Mouse (Mus musculus) thymus, adult 18-20 months (tissue): ENCODE data around the gene Kcnn1.

Experiments used
- DNase-seq, 2 experiments: peaks; one replicate each; pipeline ENCODE4 v3.0.0; 2022; ENCODE audit warnings: mixed read lengths in 2 of 2

Kcnn1 gene

DNA sequence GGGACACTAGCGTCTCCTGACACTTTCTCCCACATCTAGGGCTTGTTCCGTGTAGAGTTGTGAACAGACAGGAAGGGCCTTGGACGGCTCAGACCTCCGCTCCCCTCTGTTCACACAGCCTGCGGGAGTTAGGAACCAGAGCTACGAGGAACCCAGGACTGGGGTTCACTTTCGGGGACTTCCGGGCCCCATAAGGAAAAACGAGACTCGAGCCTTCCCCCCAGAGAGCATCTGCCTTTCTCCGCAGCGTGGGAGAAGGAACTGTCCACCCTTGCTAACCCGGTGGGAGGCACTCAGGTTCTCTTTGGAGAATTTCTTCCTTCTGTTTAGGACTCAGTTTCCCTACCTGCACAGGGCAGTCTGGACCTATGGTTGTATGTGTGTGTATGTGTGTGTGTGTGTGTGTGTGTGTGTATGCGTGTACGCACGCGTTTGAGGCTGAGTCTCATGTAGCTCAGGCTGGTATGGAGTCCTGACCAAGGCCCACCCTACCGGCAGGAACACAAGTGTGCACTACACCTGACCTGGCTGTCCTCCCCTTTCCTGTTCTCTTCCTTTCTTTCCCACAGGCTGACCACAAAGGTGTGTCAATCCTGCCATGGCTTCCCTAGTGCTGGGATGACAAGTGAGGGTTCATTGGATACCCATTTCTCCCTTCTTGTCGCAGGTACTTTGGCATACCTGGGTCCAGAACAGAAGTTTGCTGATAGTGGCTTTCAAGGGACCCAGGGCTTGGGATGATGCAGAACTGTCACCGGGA lies 30.0 kb upstream of the Kcnn1 start:
- no peak for DNase-seq

DNA sequence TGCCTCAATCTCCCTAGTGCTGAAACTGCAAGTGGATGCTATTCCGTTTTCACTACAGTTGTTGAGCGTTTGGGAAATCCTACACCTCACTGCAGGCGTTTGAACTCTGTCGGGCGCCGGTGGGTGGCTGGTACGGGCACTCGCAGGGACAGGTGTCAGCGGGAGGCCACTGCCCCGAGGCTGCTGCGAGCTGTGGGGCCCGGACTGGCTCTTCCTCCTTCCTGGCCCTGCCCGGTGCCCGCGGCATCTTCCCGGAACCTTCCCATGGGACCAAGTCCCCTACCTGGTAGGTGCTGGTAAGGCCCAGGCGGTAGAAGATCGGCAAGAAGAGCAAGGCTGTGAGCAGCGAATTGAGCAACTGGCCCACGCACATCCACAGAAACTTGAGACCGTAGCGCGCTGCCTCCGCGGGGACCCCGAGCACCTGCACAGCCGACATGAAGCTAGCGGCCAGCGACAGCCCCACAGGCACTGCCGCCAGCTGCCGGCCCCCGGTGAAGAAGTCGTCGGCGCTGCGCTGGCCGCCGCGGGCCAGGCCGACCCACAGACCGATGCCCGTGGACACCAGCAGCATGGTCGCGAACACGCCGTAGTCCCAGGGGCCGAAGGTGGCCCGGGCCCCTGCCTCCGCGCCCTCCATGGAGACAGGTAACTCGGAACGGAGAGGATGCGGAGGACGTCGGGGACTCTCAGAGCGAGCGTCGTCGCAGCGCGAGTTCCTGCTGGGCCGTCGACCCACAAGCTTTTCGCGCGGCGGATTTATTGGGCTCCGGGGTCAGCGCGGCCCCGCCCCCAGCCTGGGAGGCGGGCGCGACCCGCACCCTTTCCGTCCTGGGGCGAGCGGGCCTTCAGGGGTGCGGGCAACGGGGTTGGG lies 29.2 kb upstream of the Kcnn1 start, which contains the start of gene Slc5a5:
Gene Slc5a5, minus strand, starts transcription at position 736 of the 874 bp plus-strand sequence.
- no peak for DNase-seq

DNA sequence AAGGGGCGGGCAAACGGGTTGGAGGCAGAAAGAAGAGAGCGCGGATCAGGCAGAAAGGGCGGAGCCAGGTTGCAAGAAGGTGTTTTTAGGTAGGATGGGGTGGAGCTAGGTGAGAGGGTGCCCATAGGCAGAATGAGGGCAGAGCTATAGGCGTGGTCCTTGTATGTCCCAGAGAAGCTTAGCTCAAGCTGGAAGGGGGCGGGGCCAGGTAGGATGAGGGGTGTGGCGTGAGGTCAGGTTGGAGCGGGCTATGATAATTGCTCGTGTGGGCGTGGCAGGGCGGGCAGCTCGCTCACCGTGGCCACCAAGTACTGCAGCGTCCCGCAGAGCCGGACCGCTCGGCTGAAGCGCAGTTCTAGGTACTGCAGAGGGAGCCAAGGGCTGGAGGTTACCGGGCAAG lies 28.3 kb upstream of the Kcnn1 start:
- no peak for DNase-seq

DNA sequence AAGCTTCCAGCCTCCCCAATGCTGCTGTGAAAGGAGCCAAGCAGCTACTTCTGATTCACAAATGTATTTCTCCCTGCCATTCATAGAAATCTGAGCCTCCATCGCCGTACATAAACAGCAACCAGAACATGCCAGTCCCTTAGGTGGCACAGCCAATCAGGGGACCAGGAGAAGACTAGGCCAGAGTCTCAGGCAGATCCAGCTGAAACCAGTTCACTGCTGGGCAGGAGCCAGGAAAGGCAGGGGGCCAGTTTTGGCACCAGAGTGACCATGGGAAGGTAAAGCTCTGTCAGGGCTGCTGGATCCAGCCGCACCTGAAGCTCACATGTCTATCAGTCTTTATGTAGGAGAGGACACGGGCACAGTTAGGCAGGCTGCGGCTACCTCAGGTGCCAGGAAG lies 27.6 kb upstream of the Kcnn1 start:
- no peak for DNase-seq

DNA sequence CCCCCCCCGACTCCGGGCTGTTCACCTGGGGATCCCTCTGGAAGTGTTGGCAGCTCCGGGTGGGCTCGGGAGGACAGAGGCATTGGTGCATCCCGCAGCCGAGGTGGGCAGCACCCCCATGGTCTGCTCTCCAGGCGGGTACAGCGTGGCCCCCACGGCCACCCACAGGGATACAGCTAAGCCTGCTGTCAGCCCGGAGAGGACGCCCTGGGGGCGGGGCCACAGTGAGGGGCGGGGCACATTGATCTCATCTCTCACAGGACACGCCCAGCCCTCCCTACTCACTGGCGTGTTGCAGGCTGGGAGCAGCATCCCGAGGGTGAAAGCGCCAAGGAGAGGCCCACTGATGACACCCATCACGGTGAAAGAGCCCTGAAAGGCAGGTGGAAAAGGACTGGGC lies 24.6 kb upstream of the Kcnn1 start:
- DNase-seq, result no peak

DNA sequence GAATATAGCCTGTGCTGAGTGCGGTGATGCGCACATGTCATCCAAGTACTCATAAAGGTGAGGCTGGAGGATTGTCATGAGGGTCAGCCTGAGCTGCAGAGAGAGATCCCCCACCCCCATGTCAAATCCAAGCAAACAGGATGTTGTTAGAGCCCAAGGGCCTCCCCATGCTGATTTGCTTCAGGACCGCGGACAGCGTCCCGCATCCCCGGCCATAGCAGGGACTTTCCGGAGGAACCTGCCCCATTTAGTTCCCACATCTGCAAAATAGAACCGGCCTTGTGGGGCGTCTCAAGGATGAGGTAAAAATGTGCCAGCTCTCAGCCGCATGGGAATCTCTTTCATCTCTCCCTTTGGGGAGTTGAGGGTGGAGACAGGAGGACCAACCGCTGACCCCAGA lies 22.6 kb upstream of the Kcnn1 start:
- no peak for DNase-seq

DNA sequence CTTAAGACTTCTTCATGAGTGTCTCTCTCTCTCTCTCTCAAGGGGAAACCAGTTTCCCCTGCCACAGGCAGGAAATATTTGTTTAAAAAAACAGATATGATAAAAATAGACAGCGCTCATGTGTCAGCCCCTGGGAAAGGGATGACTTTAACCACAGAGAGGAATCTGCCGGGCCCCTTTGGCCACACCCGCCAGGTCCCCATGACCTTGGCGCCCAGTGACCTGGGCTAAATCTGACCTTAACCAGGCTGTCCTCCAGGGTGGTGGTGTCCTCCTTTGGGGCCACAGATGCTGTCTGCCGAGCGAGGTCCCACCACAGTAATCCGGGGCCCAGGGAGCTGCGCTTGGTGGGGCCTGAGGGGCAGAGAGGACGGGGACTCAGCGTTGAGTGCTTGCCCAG lies 21.6 kb upstream of the Kcnn1 start:
- no peak for DNase-seq

DNA sequence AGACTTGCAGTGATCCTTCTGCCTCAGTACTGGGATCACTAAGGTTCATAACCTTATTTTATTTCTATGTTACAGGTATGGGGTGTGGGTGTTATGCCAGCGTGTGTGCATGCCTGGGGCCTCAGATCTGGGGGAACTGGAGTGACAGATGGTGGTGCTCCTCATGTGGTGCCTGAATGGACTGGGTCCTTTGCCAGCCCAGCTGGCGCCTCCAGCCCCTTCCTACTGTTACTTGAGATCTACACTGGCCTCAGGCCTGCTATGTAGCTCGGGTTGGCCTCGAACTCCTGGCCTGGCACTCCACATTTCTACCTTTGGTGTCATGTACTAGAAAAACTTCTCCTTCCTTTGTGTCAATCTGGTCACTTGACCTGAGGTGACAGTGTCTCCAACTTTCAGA lies 21.1 kb upstream of the Kcnn1 start:
- DNase-seq, result no peak

DNA sequence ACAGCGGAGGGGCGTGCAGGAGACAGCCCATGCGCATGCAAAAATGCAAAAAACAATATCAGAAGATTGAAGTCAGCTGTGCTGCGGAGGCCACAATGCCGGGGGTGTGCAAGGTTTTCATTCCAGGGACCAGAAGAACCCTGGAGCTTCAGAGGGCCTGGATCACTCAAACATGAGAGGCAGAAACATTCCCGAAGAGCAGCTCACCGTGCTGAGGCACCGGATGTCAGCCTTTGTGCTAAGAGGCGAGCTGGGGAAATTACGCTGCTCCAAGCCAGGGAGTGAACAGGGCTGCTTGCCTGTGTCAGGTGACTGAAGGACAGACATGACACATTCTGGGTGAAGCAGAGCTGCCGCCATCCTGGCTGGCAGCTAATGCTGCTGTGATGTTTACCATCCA lies 17.5 kb upstream of the Kcnn1 start:
- no peak for DNase-seq

DNA sequence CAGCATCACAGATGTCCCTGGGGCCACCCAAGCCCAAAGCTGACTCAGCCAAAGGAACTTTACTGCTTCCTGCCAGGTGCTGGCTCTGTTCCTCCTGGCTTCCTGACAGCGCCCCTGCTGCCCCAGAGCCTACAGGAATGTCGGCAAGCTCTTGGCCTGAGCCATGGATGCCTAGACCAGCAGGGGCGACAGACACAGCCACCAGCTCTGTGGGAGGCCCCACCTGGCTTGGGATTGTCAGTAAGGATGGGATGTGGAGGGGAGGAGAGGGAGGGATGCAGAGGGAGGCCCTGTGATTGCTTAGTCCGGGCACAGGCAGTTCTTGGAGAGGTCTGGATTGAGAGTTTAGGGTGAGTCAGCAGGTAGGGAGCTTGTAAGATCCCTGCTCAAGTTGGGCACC lies 17.1 kb upstream of the Kcnn1 start:
- DNase-seq, result no peak

DNA sequence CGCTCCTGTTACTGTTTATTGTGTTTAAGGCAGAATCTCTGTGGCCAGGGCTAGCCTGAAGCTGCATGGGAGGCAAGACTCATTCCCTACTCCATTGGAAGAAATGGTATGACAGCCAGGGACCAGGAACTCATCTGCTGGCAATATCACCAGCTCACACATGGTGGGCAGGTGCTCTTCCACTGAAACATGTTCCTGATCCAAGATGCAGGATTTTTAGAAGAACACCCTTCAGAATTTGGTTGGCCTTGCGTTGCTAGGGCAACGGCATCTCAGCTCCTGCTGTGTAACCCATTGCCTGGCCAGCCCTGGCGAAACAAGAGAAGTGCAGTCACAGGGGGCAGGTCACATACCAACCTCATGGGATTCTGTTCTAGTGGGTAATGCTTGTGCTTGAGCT lies 16.4 kb upstream of the Kcnn1 start:
- no peak for DNase-seq

DNA sequence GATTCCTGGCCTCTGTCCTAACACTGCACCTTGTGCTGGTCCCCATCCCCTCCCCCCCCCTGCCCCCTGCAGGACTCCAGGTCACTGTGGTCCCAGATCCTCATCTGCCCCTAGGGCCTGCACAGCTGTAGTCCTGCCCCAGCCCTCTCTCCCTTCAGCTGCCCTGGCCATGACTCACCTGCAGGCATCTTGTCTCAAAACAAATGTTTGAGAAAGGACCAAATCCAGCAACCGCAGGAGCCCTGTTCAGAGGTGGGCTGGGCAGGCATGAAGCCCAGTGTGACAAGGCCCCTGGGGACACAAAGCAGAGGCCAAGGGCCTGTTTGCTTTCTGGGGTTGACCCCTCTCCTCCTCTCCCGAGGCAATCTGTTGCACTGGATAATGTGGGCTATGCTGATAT lies 15.1 kb upstream of the Kcnn1 start:
- DNase-seq, result no peak

DNA sequence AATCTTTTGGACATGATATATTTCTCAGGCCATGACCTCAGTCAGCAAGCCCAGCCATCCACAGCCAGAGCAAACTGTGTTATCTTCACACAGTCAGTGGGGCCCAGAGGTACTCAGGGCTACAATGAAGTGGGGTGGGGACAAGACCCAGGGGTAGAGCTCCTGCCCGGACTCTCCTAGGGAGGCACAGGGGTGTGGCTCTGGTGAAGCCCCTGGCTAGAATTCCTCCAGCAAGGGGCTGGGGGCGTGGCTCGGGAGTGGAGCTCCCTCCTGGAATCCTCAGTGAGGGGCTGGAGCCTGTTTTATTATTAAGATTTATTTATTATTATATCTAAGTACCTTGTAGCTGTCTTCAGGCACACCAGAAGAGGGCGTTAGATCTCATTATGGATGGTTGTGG lies 13.3 kb upstream of the Kcnn1 start:
- no peak for DNase-seq

DNA sequence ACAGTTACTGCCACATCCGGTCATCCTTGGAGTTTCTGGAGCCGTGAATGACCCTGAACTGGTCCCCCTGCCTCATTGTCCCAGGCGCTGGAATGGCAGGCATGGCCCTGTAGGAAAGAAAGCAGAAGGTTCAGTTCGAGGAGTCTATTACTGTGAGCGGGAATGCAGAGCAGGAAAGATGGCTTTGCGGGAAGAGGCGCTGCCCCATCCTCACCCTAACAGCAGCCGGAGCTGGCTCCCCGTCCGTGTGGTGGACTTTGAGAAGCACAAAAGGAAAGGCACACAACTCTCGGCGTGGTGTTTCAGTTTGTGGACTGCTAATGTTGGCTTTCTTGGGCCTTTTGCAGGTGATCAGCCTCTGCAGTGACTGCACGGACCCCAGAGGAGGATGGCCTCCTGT lies 11.4 kb upstream of the Kcnn1 start:
- no peak for DNase-seq

DNA sequence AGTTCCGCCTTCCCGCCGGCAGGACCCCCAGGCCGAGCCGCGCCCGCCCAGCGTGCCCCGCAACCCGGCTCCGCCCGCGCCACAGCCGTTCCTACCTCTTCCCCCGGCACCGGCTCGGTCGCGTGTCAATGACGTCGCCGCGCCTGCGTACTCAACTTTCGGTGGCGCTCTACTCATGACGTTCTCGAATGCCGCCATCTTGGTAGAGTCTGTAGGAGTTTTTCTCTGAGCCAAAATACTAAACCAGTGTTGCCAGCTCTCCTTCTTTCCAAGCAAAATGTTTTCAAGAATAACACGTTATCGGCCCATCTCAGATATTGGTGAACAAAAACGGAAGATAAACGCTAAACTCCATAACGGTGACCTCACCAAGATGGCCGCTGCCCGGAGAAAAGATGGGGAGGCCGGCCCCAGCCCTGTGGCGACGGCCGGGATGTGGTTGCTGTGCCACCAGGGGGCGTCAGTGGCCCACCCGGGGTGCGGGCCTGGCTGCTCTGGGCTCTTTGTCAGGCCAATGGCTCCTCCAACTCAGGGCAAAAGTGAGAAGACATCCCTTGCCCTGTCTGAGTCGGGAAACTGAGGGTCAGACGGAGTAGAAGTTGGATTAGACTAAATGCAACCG lies 10.4 kb upstream of the Kcnn1 start, which contains the start of gene Ccdc124:
Gene Ccdc124, minus strand, starts transcription at position 572 of the 622 bp plus-strand sequence.
- DNase-seq, result peak; percentile 85 to 89

DNA sequence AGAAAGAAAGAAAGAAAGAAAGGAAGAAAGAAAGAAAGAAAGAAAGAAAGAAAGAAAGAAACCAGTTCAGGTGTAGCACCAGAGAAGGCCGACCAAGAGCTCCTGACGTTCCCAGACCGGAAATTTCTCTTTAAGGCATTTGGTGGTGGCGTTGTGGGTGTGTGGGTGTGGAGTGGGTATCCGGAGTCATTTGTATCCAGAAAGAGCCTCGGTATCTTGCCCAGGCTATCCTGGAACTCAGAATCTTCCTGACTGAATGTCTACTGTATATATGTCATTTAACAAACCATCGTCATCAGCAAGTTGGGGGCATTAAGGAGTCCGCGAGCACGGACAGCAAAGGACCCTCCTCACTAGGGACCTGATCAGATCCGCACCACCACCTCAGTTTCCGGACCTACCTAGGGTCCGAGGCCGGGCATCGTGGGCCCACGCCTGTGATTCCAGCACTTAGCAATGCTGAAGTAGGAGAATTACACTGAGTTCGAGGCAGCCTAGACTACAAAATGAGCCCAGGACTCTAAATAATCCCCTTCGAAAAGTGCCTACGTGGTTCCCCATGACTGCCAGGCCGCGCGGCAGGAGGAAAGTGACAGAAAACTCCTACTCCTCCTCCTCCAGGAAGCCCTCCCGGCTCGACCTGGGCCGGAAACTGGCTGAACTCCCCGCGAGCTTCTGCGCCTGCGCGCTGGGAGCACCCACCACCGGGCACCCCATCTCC lies 9.7 kb upstream of the Kcnn1 start:
- no peak for DNase-seq

DNA sequence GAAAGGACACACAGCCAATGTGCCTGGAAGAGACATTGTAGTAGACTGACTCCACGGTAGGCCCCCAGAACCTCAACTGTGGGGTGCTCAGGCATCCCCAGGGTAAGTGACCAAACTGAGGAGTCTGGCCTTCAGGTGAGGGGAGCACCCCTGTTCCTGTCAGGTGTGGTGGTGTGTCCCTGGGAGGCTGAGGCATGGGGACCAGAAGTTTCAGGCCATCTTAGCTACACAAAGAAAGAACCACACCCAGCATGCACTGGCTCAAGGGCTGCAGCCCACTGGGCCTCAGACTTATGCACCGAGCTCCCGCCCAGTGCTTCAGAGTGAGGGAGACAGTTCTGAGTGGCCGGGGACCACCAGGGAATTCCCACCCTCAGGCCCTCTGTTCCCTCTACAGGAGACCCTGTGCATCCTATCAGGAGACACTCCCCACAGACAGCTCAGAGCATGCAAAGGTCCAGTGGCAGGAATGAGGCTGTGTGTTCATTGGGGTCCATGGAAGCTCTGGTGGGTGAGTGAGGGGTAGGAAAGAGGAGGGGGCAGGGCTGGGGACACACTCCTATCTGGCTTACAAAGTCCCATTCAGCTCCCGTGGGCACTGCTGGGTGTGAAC lies 8.2 kb upstream of the Kcnn1 start:
- DNase-seq, result no peak

DNA sequence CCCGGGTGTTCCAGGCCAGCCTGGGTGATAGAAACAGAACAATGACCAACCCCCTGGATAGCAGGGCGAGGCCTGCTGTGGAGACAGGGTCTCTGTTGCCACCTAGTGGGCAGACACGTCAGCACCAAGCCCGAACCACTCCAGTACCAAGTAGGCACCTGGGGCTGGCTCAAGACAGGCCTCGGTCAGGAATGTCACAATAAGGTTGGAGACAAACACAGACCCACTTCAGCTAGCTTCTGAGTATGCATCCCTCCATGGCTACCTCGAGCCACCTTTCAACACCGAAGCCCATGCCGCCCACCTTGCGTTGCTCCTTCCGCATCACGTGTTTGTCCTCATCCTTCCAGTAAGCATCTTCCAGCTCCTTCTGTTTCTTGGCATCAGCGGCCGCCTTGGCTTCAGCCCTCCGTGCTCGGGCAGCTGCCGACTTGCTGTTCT lies 6.6 kb upstream of the Kcnn1 start:
- peak; percentile 54 to 59 for DNase-seq

DNA sequence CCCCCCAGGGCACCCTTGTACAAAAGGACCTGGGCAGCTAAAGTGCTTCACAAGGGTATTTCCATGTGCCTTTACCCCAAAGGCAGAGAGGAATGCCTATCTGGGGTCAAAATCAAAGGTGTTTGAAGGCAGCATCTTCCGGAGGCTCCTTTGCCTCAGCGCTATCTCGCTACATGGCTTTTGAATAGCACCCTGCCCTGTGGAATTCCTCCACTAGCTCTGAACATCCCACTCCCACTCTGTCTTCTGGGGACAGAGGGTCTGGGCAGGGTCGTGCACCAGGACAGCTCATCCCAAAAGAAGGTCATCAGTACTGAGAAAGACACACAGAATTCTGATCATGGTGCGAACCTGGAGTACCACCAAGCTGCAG lies 6.1 kb upstream of the Kcnn1 start:
- DNase-seq, result no peak

DNA sequence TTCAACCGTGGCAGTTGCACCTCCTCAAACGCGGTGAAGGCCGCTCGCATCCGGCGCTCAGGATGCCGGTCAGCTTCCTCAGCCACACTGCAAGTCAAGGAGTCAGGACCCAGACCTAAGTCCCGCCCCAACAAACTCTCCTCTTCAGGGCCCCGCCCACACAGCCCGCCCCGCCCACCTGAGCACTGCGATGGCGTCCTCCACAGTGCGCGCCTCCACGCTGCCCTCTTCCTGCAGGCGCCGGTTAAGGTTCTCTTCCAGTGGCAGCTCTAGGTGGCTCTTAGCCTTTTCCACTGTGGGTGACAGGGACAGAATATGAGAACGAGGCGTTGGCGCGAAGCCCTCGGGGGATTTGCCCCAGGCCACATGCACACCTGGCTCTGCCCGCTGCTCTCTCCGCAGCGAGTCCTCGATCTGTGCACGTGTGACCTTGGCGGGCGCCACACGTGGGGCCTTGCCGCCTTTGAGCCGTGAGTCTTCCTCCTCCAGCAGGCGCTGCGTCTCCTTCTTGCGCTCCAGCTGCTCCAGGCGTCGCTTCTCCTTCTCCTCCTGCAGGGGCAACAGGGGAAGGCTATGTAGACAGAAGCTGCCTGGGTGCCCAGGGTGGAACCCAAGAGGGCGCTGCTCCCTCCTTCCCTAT lies 5.6 kb upstream of the Kcnn1 start:
- peak; percentile 60 for DNase-seq

DNA sequence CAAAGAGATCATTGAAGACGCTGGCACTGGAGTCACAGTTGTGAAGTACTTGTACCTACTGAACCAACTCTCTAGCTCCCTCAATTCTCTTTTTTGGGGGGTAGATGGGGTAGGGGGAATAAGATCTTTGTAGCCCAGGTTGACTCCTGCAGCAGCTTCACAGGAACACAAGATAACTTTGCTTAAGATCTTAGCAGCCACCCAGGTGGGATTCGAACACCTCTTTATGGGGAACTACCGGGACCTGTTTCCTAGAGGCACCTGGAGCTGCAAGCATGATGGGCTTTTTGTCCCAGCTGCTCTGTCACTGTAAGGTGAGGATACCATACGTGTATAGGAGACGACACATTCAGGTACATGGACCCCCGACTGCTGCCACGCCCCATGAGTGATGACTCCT lies 3.5 kb upstream of the Kcnn1 start:
- DNase-seq, result no peak

DNA sequence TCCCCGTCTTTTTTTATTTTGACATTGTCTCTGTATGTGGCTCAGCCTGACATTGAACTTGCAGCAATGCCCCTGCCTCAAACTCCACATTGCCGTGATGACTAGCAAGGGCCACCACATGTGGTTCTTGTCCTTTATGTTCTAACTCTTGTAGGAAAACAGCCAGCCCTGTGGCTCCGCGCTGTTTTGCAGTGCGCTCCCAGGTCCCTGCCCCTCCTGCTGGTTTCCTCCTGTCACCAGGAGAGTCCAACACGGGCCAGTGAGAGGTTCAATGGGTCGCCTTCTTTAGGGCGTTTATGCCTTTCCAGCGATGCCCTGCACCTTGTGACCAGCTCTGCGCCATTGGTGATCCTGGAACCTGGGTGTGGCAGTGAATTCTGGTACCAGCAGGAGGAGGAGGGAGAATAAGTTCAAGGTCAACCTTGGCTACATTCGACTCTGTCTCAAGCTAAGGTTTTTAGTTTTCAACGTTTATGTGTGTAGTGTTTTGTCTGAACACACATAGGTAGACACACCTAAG lies 3.0 kb upstream of the Kcnn1 start:
- no peak for DNase-seq
